Mouse (Mus musculus): ENCODE results near the gene Lrrc4c. TPM values are rescaled to one million over a fixed set of nuclear protein-coding genes. Genes with fewer than 3 reads are reported as not detected.

The Lrrc4c gene
- polyA plus RNA-seq, 1 experiment from 2014 or later: 29.9 TPM

DNA sequence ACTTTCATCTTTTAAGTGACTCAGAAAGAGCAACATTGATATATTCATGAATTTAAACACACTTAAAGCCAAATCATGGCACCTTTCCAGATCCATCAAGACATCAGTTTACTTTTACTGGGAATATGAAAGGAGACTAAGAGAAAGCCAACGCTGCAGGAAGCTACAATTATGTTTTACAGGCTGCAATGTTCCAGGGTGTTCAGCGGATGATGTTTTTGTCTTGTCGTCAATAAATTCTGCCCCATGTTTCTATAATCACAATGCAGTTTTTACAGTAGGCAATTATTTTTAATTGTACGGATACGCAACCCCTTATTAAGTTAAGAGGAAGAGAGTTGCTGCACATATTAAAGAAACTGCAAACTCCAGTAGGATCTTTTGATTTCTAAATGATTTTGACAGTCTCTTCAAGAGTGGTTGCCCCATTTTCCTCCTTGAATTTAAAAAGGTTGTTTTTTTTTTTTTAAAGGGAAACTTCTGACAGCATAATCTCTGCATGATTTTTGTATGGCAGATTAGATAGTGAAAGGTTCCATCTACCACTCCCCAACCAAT, 532.9 kb downstream of the Lrrc4c start:
- H3K9me3 ChIP-seq (ENCODE audit: control insufficient read depth, low read length): no peaks in the 10 kb centered on the region
- no peak overlapping the region for H3K4me2 ChIP-seq (ENCODE audit: low read length)
- H3K36me3 ChIP-seq (ENCODE audit: control insufficient read depth, insufficient read depth, low read length): no peaks in the 10 kb centered on the region
- no peaks in the 10 kb centered on the region for H3K27me3 ChIP-seq (ENCODE audit: control insufficient read depth, insufficient read depth, low read length)
- 89% methylated on average over 5 of the region's 5 CpGs for WGBS
- H3K4me1 ChIP-seq (ENCODE audit: control insufficient read depth, insufficient read depth, low read length): no peaks in the 10 kb centered on the region
- H3K4me3 ChIP-seq (replicated peaks; ENCODE audit: low read depth, low read length): no peak overlapping the region
- DNase-seq: peak; percentile 8
- ATAC-seq (ENCODE audit: low FRiP score, low TSS enrichment): no peak
- no peak overlapping the region for H3K9ac ChIP-seq (replicated peaks; ENCODE audit: low read length)
- H3K27ac ChIP-seq (replicated peaks; ENCODE audit: low read depth, low read length): no peak overlapping the region

- no peak for DNase-seq
- ATAC-seq (ENCODE audit: low FRiP score, low TSS enrichment): no peak
- H3K4me3 ChIP-seq (replicated peaks; ENCODE audit: low read depth, low read length): no peak overlapping the region
- H3K36me3 ChIP-seq (ENCODE audit: control insufficient read depth, insufficient read depth, low read length): no peaks in the 10 kb centered on the region
- no peaks in the 10 kb centered on the region for H3K4me1 ChIP-seq (ENCODE audit: control insufficient read depth, insufficient read depth, low read length)
- H3K27ac ChIP-seq (replicated peaks; ENCODE audit: low read depth, low read length): no peak overlapping the region
- 97% methylated on average over 1 of the region's 1 CpGs for WGBS
- H3K27me3 ChIP-seq (ENCODE audit: control insufficient read depth, insufficient read depth, low read length): no peaks in the 10 kb centered on the region
- no peak overlapping the region for H3K9ac ChIP-seq (replicated peaks; ENCODE audit: low read length)
- no peaks in the 10 kb centered on the region for H3K9me3 ChIP-seq (ENCODE audit: control insufficient read depth, low read length)
- H3K4me2 ChIP-seq (ENCODE audit: low read length): no peak overlapping the region
These were observed 535.8 kb downstream of the Lrrc4c start for GRCm38 (mm10) chr2:96853797-96854196.

DNA sequence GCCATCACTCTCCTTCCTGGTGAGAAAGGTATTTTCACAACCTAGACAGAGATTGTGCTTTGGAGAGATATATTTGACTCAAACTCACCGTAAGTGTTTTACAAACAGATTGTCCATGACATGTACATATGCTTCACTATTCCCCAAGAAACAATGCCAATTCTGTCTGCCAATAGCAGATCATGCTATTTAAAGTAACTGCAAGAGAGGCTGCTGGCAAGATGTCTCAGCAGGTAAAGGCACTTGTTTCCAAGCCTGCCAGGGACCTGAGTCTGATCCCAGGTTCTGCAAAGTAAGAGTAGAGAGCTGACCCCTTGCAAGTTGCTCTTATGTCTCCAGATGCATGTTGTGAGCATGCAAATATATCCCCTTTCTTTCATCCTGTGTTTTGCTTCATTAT, 558.1 kb downstream of the Lrrc4c start:
- Histone ChIP-seq H3K36me3 (ENCODE audit: control insufficient read depth, insufficient read depth, low read length) (no peaks in the 10 kb centered on the region), H3K4me3 (replicated peaks; ENCODE audit: low read depth, low read length) (no peak overlapping the region), H3K27me3 (ENCODE audit: control insufficient read depth, insufficient read depth, low read length) (no peaks in the 10 kb centered on the region), H3K27ac (replicated peaks; ENCODE audit: low read depth, low read length) (no peak overlapping the region), H3K9ac (replicated peaks; ENCODE audit: low read length) (no peak overlapping the region), H3K4me1 (ENCODE audit: control insufficient read depth, insufficient read depth, low read length) (no peaks in the 10 kb centered on the region), H3K4me2 (ENCODE audit: low read length) (no peak overlapping the region), H3K9me3 (ENCODE audit: control insufficient read depth, low read length) (no peaks in the 10 kb centered on the region)
- ATAC-seq (ENCODE audit: low FRiP score, low TSS enrichment) (no peak), DNase-seq (no peak)
- WGBS: 96% methylated on average over 1 of the region's 1 CpGs

GRCm38 (mm10) chr2:96949531-96949930, 631.6 kb downstream of the Lrrc4c start:
- H3K9ac ChIP-seq (replicated peaks; ENCODE audit: low read length): no peak overlapping the region
- no peak overlapping the region for H3K27ac ChIP-seq (replicated peaks; ENCODE audit: low read depth, low read length)
- no peaks in the 10 kb centered on the region for H3K9me3 ChIP-seq (ENCODE audit: control insufficient read depth, low read length)
- no peaks in the 10 kb centered on the region for H3K27me3 ChIP-seq (ENCODE audit: control insufficient read depth, insufficient read depth, low read length)
- no peaks in the 10 kb centered on the region for H3K36me3 ChIP-seq (ENCODE audit: control insufficient read depth, insufficient read depth, low read length)
- 87% methylated on average over 3 of the region's 3 CpGs for WGBS
- no peak overlapping the region for H3K4me3 ChIP-seq (replicated peaks; ENCODE audit: low read depth, low read length)
- no peak for DNase-seq
- ATAC-seq (ENCODE audit: low FRiP score, low TSS enrichment): no peak
- H3K4me2 ChIP-seq (ENCODE audit: low read length): no peak overlapping the region
- no peaks in the 10 kb centered on the region for H3K4me1 ChIP-seq (ENCODE audit: control insufficient read depth, insufficient read depth, low read length)

DNA sequence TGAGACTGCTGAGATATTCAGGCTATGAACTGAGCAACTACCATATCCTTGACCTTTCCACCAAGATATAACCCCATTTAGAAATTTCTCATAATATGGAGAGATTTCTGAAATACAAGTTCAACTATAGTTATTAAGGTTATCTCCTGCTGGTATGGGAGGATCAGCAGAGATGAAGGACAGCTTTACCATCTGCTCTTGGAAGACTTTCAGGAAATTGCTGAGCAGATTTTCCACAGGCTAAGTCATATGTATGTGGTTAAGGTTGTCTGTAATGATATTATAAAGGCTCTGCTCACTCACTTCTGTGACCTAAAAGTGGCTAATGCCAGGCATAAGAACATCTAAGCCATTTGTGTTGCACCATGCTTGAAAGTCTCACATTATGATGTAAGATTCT, 681.6 kb downstream of the Lrrc4c start:
- no peaks in the 10 kb centered on the region for H3K4me1 ChIP-seq (ENCODE audit: control insufficient read depth, insufficient read depth, low read length)
- no peak overlapping the region for H3K4me2 ChIP-seq (ENCODE audit: low read length)
- no peak for ATAC-seq (ENCODE audit: low FRiP score, low TSS enrichment)
- H3K36me3 ChIP-seq (ENCODE audit: control insufficient read depth, insufficient read depth, low read length): no peaks in the 10 kb centered on the region
- H3K9ac ChIP-seq (replicated peaks; ENCODE audit: low read length): no peak overlapping the region
- H3K27me3 ChIP-seq (ENCODE audit: control insufficient read depth, insufficient read depth, low read length): no peaks in the 10 kb centered on the region
- no peak overlapping the region for H3K4me3 ChIP-seq (replicated peaks; ENCODE audit: low read depth, low read length)
- no peaks in the 10 kb centered on the region for H3K9me3 ChIP-seq (ENCODE audit: control insufficient read depth, low read length)
- H3K27ac ChIP-seq (replicated peaks; ENCODE audit: low read depth, low read length): no peak overlapping the region
- no peak for DNase-seq

DNA sequence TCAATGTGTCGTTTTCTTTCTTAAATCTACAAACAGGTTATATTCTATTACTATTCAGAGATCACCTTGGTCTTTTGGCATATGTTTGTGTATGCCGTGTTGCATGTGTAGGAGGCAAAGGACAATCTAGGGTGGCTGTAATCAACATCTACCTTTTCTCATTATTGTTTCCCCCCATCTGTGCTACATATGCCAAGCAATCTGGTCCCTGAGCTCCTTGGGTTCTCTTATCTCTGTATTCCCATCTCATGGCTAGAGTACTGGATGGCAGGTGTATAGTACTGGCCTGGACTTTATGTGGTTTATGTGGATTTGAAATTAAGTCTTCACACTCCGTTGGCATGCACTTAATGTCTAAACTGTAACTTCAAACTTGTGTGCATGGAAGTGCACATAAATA, 700.4 kb downstream of the Lrrc4c start:
- no peaks in the 10 kb centered on the region for H3K27me3 ChIP-seq (ENCODE audit: control insufficient read depth, insufficient read depth, low read length)
- DNase-seq: no peak
- no peak overlapping the region for H3K4me3 ChIP-seq (replicated peaks; ENCODE audit: low read depth, low read length)
- no peaks in the 10 kb centered on the region for H3K36me3 ChIP-seq (ENCODE audit: control insufficient read depth, insufficient read depth, low read length)
- 86% methylated on average over 3 of the region's 3 CpGs for WGBS
- H3K4me1 ChIP-seq (ENCODE audit: control insufficient read depth, insufficient read depth, low read length): no peaks in the 10 kb centered on the region
- ATAC-seq (ENCODE audit: low FRiP score, low TSS enrichment): no peak
- no peak overlapping the region for H3K27ac ChIP-seq (replicated peaks; ENCODE audit: low read depth, low read length)
- no peaks in the 10 kb centered on the region for H3K9me3 ChIP-seq (ENCODE audit: control insufficient read depth, low read length)
- no peak overlapping the region for H3K9ac ChIP-seq (replicated peaks; ENCODE audit: low read length)
- no peak overlapping the region for H3K4me2 ChIP-seq (ENCODE audit: low read length)

GRCm38 (mm10) chr2:97026991-97027390, 709.0 kb downstream of the Lrrc4c start:
- H3K27me3 ChIP-seq (ENCODE audit: control insufficient read depth, insufficient read depth, low read length): no peaks in the 10 kb centered on the region
- no peaks in the 10 kb centered on the region for H3K9me3 ChIP-seq (ENCODE audit: control insufficient read depth, low read length)
- H3K4me1 ChIP-seq (ENCODE audit: control insufficient read depth, insufficient read depth, low read length): no peaks in the 10 kb centered on the region
- no peak overlapping the region for H3K9ac ChIP-seq (replicated peaks; ENCODE audit: low read length)
- H3K4me2 ChIP-seq (ENCODE audit: low read length): no peak overlapping the region
- H3K27ac ChIP-seq (replicated peaks; ENCODE audit: low read depth, low read length): no peak overlapping the region
- DNase-seq: no peak
- 15% methylated on average over 1 of the region's 1 CpGs for WGBS
- no peaks in the 10 kb centered on the region for H3K36me3 ChIP-seq (ENCODE audit: control insufficient read depth, insufficient read depth, low read length)
- H3K4me3 ChIP-seq (replicated peaks; ENCODE audit: low read depth, low read length): no peak overlapping the region
- no peak for ATAC-seq (ENCODE audit: low FRiP score, low TSS enrichment)

- no peak overlapping the region for H3K4me2 ChIP-seq (ENCODE audit: low read length)
- H3K27ac ChIP-seq (replicated peaks; ENCODE audit: low read depth, low read length): no peak overlapping the region
- no peak overlapping the region for H3K4me3 ChIP-seq (replicated peaks; ENCODE audit: low read depth, low read length)
- no peaks in the 10 kb centered on the region for H3K27me3 ChIP-seq (ENCODE audit: control insufficient read depth, insufficient read depth, low read length)
- WGBS: 96% methylated on average over 1 of the region's 1 CpGs
- no peaks in the 10 kb centered on the region for H3K36me3 ChIP-seq (ENCODE audit: control insufficient read depth, insufficient read depth, low read length)
- H3K4me1 ChIP-seq (ENCODE audit: control insufficient read depth, insufficient read depth, low read length): no peaks in the 10 kb centered on the region
- no peak overlapping the region for H3K9ac ChIP-seq (replicated peaks; ENCODE audit: low read length)
- H3K9me3 ChIP-seq (ENCODE audit: control insufficient read depth, low read length): no peaks in the 10 kb centered on the region
- DNase-seq (no peak), ATAC-seq (ENCODE audit: low FRiP score, low TSS enrichment) (no peak)
These were observed 709.6 kb downstream of the Lrrc4c start for GRCm38 (mm10) chr2:97027585-97027984.

DNA sequence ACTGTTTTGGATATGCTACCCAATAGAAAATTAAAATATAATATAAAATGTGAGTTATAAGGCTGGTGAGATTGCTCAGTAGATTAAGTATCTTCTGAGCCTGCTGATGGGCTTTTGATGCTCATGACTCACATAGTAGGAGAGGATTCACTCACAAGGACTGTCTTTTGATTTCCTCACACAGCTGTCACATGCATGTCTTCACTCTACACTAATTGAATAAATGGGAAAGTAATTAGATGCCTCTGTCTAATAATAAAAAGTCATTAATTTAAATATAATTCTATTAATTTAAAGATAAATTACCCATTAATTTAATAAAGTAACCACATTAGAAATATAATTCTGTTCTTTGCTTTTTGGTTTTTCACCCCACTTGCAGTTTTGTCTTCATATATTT, 718.4 kb downstream of the Lrrc4c start:
- Histone ChIP-seq H3K9me3 (ENCODE audit: control insufficient read depth, low read length) (no peaks in the 10 kb centered on the region), H3K4me2 (ENCODE audit: low read length) (no peak overlapping the region), H3K27me3 (ENCODE audit: control insufficient read depth, insufficient read depth, low read length) (no peaks in the 10 kb centered on the region), H3K4me3 (replicated peaks; ENCODE audit: low read depth, low read length) (no peak overlapping the region), H3K4me1 (ENCODE audit: control insufficient read depth, insufficient read depth, low read length) (no peaks in the 10 kb centered on the region), H3K9ac (replicated peaks; ENCODE audit: low read length) (no peak overlapping the region), H3K36me3 (ENCODE audit: control insufficient read depth, insufficient read depth, low read length) (no peaks in the 10 kb centered on the region), H3K27ac (replicated peaks; ENCODE audit: low read depth, low read length) (no peak overlapping the region)
- ATAC-seq (ENCODE audit: low FRiP score, low TSS enrichment): no peak
- no peak for DNase-seq

Data from midbrain, embryonic 14.5 days (tissue).